Mouse (Mus musculus): ENCODE data around the gene Gxylt1.
A peak's percentile ranks its signal among the peaks of the same experiment; 100 is the strongest.
"Not testable (repeated sequence)": the region's sequence is repeated elsewhere in the genome, so short reads cannot be mapped to it uniquely, and the experiment has no call there.

The Gxylt1 gene

DNA sequence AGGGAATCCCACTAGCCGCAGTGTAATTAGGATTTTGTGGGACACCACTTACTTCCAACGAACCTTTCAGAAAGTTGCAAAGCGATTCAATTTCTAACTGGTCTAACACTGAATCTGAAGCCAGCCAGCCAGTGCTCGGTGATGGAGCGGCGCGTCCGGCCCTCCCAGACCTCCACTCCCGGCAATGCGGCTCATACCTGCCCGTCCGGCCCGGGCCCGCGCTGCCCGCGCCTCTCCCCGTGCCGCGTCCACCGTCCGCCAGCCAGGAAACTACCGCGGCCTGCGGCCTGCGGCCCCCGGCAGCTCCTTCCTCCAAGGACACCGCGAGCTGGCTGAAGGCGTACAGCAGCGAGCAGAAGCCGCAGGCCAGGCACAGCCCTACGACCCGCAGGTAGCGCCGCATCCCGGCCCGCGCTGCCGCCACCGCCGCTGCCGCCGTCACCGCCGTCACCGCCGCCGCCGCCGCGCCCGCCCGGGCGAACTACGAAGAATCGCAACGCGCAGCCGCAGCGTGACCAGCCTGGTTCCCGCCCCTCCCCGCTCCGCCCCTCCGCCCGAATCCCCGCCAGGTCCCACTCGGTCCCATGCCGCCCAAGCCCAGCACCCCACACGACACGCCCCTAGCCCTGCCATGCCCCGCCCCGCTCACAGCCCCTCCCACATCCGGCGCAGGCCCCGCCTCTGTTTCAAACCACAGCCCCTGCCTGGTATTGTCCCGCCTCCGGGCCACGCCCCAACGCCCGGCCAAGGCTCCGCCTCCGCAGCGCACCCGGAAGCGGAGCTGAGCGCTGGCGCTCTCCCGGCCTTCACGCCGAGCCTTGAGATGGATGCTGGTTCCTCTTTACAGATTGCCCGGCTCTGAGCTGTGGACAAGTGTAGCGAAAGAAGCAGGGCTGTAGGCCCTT is at the start of gene Gxylt1:
Gene Gxylt1, minus strand, starts transcription at position 501 of the 905 bp plus-strand sequence.
- peak; percentile 93 for DNase-seq (ENCODE audit: low read depth, low spot score)

DNA sequence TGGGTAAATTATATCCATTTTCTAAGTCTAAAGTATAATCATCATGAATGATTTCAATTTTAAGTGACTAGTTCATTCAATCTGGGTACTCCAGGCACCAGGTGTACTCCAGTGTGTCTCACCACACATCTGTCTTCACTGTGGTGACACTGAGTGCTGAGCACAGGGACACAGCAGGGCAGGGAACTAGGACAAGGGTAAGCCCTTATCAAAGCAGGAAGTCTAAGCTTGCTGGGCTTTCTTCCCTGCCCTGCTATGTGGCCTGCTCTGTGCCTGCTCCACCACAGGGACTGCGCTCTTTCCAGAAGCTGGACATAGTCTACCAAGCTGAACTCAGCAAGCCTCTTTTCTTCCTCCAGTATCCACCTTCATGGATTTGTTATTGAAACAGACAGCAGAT is 43.8 kb upstream of the Gxylt1 start:
- DNase-seq (ENCODE audit: low read depth, low spot score) = no peak

DNA sequence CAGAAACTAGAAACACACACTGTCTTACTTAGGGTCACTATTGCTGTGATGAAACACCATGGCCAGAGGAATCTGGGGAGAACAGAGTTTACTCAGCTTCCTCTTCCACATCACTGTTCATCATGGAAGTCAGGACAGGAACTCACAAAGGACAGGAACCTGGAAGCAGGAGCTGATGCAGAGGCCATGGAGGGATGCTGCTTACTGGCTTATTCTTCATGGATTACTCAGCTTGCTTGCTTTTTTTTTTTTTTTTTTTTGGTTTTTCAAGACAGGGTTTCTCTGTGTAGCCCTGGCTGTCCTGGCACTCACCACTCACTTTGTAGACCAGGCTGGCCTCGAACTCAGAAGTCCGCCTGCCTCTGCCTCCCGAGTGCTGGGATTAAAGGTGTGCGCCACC is 35.3 kb upstream of the Gxylt1 start:
- not testable (repeated sequence) for DNase-seq (ENCODE audit: low read depth, low spot score)

DNA sequence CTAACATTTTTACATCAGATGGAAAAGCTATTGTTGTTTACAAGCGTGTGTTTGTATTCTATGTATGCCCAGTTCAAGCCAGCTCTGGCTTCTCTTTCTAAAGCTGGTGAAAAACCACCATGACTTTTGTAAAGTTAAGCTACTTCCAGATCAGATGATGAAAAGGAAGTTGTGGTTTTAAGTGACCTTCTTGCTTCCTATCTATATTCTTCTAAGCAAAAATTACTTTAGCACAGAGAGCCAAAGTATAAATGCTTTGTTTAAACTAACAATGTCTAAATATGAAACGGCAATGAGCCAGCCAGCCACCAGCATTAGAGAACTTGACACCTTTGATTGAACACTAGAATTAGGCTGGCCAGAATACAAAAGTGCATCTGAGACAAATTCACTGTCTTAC is 23.2 kb upstream of the Gxylt1 start:
- DNase-seq (ENCODE audit: low read depth, low spot score) = no peak

DNA sequence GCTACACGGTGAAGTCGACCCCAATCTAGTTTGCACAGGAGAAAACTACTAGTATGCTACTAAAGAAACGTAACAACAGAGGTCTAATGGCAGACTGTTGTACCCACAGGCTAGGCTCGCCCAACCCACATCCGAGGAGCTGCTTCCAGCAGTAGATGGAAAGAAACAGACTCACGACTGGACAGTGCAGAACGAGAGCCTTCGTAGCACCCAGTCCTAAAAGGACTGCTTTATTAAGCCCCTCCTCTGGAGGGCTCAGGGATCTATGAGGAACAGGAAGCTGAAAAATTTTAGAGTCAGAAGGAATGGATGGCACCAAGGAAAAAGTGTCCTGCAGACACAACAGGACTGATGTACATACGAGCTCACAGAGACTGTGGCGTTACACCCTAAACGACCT is 19.5 kb upstream of the Gxylt1 start:
- DNase-seq (ENCODE audit: low read depth, low spot score) = no peak

DNA sequence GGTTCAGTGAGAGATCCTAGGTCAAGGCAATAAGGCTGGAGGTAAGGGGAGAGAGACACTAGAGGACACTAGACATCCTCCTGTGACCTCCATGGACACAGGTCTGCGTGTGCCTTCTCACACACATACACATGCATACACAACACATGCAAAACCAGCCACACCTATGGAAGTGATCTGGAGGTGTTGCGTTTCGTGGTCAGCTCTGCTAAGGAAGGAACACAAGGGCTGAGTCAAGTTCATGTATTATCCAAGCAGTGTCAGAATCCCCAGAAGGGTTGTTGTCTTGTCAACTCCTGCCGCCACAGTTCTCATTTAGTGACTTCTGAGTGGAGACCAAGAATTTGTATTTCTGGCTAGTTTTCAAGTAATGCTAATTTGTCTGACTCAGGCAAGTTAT is 13.3 kb upstream of the Gxylt1 start:
- DNase-seq (ENCODE audit: low read depth, low spot score) = no peak

DNA sequence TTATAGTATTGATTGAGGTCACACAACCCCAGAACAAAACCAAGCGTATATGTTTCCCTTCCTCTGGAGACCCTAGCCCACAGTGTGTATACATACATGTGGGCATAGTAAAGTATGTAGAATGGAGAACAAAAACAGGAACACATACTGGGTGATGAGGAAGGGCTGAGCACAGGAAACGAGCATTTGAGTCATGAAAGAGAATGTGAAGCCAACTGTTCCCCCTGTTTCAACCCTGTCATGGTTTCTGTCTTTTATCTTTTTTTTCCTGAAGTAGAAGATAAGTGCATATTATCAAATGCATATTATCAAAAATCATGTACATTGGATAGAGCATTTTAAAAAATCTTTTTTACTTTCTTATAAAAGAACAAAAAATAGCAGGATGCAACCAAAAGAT is 12.6 kb upstream of the Gxylt1 start:
- no peak for DNase-seq (ENCODE audit: low read depth, low spot score)

DNA sequence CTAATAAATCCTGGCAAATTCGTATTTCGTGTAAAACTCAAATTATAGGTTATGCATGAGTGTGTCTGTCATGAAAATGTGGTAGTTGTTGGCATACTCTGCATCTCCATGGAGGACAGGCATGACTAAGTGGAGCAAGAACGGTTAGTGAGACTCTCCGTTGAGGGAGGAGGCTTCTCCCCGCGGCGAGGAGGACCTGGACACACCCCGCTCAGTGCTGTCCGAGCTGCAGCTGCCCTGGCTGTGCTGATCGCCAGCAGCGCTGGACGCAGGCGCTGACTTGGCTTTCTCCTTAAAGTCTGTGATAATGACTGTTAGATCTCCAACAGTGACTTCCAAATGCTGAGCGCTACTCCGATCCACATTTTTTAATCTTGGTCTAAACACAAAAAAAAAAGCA is 10.3 kb upstream of the Gxylt1 start:
- DNase-seq (ENCODE audit: low read depth, low spot score) = no peak

DNA sequence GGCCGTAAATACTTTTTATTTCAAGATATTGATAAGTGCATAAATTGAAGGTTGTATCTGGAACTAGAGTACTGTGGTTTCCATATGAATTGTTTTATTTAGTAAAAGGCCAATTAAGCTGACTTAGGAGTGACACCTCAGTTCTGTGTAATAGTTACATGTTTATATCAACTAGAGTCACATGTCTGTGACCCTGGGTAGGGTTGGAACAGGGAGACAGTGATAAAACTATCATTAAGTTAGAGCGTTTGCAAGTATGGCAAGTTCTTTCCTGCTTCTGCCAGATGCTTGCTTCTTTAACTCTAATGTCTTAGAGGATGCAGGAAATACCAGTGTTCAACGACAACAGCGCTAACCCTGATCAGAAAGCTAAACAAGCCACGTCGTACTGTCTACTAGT is 9.3 kb upstream of the Gxylt1 start:
- no peak for DNase-seq (ENCODE audit: low read depth, low spot score)

DNA sequence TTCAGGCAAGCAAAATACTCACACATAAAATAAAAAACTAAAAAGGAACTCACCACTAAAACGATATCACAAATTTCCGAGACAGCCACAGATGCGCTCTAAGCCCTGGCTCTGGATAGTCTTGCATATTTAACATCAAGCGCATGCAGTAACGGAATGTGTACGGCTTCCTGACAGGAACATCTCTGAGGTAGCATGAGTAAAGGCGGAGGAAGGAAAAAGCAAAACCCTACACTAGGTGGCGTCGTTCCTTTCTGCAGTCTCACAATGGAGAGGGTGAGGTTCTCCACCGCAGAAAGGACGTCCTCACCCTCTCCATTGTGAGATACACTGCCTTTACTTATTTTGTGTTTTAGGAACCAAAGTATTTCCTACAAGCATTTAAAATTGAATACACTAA is 8.4 kb upstream of the Gxylt1 start:
- DNase-seq (ENCODE audit: low read depth, low spot score) = no peak

DNA sequence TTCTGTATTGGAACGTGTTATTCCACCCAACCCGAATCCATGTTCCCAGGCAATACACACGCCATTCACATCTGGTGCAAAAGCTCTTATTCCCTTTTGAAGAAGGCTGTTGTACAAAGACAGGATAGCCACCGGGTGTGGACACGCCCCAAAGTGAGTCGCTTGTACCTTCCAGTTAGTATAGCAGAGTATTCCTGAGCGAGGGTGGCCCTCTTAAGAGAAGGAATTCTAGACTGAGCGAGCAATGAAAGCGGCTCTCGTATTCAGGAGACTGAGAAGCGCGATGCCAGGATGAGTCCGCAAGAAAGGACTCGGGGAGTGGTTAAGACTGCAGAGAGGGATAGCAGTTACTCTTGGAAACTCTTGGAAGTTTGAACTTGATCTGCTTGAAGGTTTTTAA is 1.3 kb upstream of the Gxylt1 start:
- no peak for DNase-seq (ENCODE audit: low read depth, low spot score)

DNA sequence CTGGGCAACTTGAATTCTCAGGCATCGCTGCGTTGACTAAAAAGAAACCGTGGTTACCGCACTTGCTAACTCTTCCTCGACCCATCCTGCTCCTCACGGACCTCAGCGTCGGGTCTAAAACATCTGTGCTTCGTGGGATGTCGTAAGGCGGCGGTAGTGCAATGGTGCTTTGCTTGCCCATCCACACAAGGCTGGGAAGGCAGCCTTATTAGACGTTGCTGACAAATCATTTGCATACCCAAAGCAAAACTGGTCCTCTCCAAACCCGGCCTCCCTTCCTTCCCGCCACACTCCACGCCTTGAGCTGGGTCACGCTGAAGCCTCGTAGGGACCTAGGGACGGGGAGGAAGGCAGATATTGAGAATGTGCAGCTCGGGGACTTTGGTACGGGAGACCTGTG is 644 bp upstream of the Gxylt1 start:
- peak; percentile 48 for DNase-seq (ENCODE audit: low read depth, low spot score)

DNA sequence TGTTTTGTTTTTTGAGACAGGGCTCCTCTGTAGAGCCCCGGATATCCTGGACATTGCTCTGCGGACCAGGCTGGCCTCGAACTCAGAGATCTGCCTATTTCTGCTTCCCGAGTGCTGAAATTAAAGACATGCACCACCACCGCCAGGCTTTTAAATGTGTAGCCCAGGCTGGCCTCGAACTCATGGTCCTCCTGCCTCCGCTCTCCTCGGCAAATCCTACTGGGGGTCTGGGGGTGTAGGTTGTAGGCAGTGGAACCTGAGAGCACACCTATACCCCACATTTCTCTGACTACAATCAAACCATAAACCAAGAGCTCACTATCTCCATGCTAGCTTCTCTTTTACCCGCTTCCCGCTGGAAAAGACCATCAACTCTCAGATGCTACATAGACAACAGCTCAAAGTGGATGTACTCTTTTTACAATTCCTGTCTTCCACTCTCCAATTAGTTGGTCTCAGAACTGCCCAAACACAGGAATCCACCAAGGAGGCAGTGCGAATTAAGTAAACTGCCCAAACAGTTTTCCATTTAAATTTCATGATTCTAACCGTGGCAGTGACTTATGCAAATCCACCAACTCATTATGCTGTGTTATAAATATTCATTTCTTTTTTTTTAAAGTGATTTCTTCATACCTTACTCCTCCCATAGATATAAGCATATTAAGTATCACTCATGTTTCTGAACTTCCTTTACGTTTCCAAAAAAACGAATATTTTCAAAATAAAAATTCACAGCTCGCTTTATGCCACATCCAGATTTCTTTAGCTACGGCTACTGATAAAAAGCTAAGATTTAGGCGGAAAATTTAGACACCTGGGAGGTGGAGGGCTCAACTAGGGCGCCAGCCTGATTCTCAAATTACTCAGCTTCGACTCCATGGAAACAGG is 946 bp downstream of the Gxylt1 start:
- no peak for DNase-seq (ENCODE audit: low read depth, low spot score)

DNA sequence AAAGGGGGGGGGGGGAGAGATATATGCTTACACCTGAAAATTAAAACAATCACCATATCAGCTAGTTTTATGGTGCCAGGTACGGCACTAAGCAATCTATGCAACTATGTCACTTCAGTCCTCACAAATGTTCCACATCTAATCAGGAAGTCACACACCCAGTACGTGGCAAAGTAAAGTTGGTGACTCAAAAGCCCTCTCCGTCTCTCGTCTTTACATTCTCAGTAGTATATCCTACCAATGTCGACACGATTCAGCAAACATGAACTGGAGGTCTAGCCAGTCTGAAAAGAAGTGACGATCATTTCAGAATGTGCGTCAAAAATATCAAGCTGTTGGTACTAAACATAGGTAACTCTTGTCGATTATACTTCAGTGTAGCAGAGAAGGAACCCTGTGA is 2.0 kb downstream of the Gxylt1 start:
- no peak for DNase-seq (ENCODE audit: low read depth, low spot score)

DNA sequence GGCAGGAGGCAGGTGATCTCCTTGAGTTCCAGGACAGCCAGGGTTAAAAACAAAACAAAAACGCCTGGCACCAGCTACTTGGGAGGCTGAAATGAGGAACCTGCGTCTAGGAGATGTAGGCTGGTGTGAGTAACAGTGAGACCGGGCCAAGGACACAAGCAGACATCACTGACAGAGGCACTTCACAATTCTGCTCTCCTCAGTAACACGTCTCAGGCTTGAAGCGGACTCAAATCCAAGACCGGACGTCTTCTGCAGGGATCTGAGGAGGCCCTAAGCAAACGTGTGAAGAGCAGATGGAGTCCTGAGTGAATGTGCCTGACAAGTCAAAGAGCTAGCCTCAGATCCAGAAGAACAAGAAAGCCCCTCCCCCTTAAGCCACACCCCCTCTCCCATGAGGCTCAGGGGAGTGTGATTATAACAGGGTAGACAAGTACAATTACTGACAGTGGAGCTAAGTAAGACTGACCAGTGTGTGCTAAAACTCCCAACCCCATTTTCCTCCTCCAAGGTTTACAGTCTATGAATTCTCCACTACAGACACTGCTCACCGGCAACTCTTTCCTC is 4.6 kb downstream of the Gxylt1 start:
- no peak for DNase-seq (ENCODE audit: low read depth, low spot score)

DNA sequence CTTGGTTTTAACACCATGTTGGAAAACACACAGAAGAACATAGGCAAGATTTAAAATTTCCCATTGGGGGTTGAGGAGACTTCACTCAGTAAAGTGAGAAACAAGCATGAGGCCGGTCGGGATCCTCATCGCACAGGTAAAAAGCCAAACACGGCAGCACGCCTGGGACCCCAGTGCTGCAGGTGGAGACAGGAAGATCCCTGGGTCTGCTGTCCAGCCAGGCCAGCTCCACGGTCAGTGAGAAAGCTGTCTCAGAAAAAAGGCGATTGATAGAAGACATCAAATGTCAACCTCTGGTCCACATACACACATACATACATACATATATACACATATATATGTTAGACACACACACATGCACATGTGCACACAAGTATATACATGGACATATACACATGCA is 5.4 kb downstream of the Gxylt1 start:
- no peak for DNase-seq (ENCODE audit: low read depth, low spot score)

DNA sequence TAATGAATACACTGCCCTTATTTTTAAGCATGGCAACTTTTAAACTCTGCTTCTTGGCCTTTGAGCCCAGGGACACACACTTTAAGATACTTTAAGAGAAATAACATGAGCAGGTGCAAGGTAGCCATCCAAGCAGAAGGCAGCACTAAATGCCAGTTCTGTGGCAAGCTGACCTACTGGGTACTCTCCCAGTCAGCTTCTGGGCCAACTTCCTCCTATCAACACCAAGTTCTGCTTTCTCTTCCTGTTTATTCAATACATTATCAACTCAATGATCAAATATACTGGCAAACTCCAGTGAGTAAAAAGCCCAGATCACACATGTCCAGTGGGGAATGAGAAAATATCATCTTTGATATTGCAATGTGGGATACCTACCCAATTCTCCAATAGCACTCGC is 7.0 kb downstream of the Gxylt1 start:
- no peak for DNase-seq (ENCODE audit: low read depth, low spot score)

DNA sequence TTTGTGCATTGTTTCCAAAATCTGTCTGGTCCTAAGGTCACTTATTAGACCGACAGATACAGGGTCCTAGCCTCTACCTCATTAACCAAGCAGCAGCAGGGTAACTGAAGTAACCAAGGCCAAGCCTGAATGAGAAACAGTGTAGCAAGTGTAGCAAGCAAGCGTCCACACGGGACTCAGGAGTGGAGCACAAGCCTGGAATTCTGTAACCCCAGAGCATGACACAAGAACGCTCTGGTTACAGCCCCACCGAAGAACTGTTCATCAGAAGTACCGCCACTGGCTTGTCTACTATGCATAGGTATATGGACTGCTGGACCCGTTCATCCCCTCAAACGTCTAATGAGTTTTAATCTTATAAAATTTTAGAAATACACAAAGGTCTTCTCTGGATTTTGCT is 7.5 kb downstream of the Gxylt1 start:
- DNase-seq (ENCODE audit: low read depth, low spot score) = no peak

DNA sequence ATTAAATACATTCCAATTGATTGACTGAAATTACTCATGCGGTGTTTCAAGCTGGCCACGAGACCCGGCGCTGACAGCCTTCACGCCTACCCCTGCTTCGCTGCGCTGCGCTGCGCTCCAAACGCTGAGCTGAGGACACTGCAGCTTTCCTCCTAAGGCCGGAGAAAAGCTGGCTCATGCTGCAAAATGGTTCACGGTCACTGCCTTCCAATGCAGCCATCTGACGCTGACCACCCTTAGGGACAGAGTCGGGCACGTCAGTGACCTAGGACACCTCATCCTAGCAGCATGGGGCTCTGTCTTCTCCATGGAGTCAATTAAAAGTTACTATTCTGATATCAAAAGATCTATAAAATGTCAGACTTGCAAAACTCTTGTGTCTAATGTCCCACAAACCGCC is 8.6 kb downstream of the Gxylt1 start:
- DNase-seq (ENCODE audit: low read depth, low spot score) = no peak

DNA sequence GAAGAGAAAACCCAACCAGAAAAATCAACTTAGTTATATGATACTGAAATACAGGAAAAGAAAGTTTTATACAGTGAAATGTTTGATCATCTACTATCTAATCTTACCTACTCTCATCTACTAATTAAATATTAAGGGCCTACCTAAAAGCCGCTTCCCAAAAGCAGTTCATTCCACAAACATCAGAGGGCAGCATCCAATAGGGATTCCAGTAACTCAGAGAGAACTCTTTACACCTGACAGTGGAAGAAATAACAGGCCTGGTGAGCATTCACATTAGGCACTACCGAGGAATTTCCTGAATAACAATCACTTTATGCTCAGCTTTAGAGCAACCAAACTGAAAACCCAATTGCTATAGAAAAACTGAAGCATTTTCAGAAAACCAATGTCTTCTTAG is 9.3 kb downstream of the Gxylt1 start:
- DNase-seq (ENCODE audit: low read depth, low spot score) = peak; percentile 56

DNA sequence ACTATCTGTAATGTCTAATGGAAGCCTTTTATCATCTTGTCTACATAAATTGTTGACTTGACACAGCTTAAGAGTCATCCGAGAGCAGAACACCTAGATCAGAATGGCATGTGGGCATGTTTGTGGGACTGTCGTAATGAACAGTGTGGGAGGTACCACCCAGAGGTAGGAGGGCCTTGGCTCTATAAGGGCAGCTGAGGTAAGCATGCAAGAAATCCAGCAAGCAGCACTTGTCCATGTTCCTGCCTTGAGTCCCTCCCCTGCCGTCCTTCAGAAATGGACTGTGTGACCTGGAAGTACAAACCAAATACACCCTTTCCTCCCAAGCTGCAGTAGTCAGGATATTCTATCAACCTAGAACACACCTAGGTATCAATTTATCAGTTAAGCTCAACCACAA is 9.7 kb downstream of the Gxylt1 start:
- no peak for DNase-seq (ENCODE audit: low read depth, low spot score)

DNA sequence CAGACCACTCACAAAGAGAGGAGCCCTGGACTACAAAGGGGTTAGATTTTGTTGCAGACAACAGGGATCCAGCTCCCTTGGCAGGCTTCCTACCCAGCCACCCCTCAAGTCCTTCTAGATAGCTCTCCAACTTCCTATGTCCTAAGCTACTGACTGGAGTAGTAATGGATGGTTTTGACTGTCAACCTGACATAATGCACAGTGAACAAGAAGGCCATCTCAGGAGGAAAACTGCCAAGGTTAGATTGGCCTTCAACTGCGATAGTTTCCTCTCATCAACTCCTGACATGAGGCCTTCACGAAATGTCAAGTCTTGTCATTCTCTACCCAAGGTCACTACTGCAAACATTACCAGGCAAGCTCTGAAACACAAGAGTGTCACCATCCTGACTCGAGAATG is 10.8 kb downstream of the Gxylt1 start:
- DNase-seq (ENCODE audit: low read depth, low spot score) = no peak
